In the genomic region with DNA sequence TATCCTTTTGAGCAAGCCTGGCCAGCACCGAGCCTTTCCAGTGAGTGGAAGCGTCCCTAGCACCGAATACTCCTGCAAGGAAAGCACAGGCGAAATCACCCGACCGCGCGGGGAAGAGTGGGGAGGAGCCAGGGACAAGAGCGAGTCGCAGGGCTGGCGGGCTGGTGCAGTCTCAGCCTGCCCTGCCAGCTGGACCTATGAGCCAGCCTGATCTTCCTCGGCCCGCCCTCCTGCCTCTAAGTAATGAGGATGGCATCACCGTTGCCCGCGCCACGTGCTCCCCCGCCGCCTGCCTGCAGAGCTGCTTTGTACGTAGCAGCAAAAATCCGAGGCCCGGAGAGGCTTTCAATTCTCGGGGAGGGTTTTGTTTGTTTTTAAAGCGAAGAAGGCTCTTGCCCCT, we compare ENCODE assay signal across 7 mouse cellular contexts. TPM values are rescaled to one million over a fixed set of nuclear protein-coding genes. Genes with fewer than 3 reads are reported as not detected.
DNase-seq lines count a peak whose midpoint lies in the region; ATAC-seq and TF ChIP-seq lines count a peak whose summit lies in the region.

No protein-coding gene starts in this region.

- H3K27me3 ChIP-seq in embryonic facial prominence, embryonic 14.5 days (replicated peaks; ENCODE audit: control insufficient read depth, insufficient read depth, low read length): no peaks in the 10 kb centered on the region
- no peaks in the 10 kb centered on the region for H3K27me3 ChIP-seq in heart, adult 2 months (ENCODE audit: control insufficient read depth, insufficient read depth, low read length)
- H3K27me3 ChIP-seq in limb, embryonic 15.5 days: no peaks in the 10 kb centered on the region
- H3K27me3 ChIP-seq in midbrain, postnatal 0 days (ENCODE audit: insufficient read depth, low read length): no peaks in the 10 kb centered on the region

- no peak for TF ChIP-seq CTCF in bone marrow, adult 2 months (IDR thresholded peaks at IDR 0.05; ENCODE audit: control insufficient read depth, insufficient read depth, low read length)
- peak; percentile 28; the same call in 1 of the 2 replicates for TF ChIP-seq CTCF in heart, adult 2 months (IDR thresholded peaks at IDR 0.05)
- peak; percentile 46 for TF ChIP-seq CTCF in midbrain, postnatal 0 days (IDR thresholded peaks at IDR 0.05)

- DNase-seq in embryonic facial prominence, embryonic 14.5 days (ENCODE audit: low spot score): peak; percentile 95
- peak; percentile 84 to 91 for DNase-seq in heart, adult 2 months
- DNase-seq in kidney, adult 8-10 months: peak; percentile 93
- DNase-seq in midbrain, postnatal 0 days (ENCODE audit: low spot score): peak; percentile 97
- peak; percentile 50 to 85 for DNase-seq in spleen, postnatal 10 days (ENCODE audit: low spot score in 2 of 2)

- peak overlapping the region; percentile 60 for H3K4me2 ChIP-seq in embryonic facial prominence, embryonic 14.5 days (ENCODE audit: low read depth, low read length)
- H3K4me2 ChIP-seq in limb, embryonic 15.5 days: peak overlapping the region; percentile 60
- peak overlapping the region; percentile 64 for H3K4me2 ChIP-seq in midbrain, postnatal 0 days (ENCODE audit: low read depth, low read length, poor library complexity, severe bottlenecking)

- H3K27ac ChIP-seq in bone marrow, adult 2 months (ENCODE audit: control insufficient read depth, insufficient read depth, low read depth, low read length, poor library complexity): no peak overlapping the region
- H3K27ac ChIP-seq in embryonic facial prominence, embryonic 14.5 days (replicated peaks; ENCODE audit: low read depth, low read length): peak overlapping the region; percentile 64
- peak overlapping the region; percentile 54 for H3K27ac ChIP-seq in heart, adult 2 months
- H3K27ac ChIP-seq in limb, embryonic 15.5 days: peak overlapping the region; percentile 47
- peak overlapping the region; percentile 75 for H3K27ac ChIP-seq in midbrain, postnatal 0 days (ENCODE audit: low read depth, low read length)

- H3K4me1 ChIP-seq in bone marrow, adult 2 months (ENCODE audit: control insufficient read depth, insufficient read depth, low read length): peaks cover 4% of the 10 kb centered on the region
- H3K4me1 ChIP-seq in embryonic facial prominence, embryonic 14.5 days (ENCODE audit: control insufficient read depth, insufficient read depth, low read length): peaks cover 64% of the 10 kb centered on the region
- H3K4me1 ChIP-seq in heart, adult 2 months (ENCODE audit: control insufficient read depth, insufficient read depth, low read length): peaks cover 51% of the 10 kb centered on the region
- H3K4me1 ChIP-seq in limb, embryonic 15.5 days: peaks cover 88% of the 10 kb centered on the region
- H3K4me1 ChIP-seq in midbrain, postnatal 0 days (ENCODE audit: insufficient read depth, low read length): peaks cover 19% of the 10 kb centered on the region

- ATAC-seq in embryonic facial prominence, embryonic 14.5 days (ENCODE audit: low read depth): peak; percentile 95
- peak; percentile 84 for ATAC-seq in limb, embryonic 15.5 days (ENCODE audit: insufficient number of reproducible peaks, low FRiP score, low TSS enrichment, low read depth)
- ATAC-seq in midbrain, postnatal 0 days (ENCODE audit: low FRiP score): peak; percentile 96

- H3K9me3 ChIP-seq in embryonic facial prominence, embryonic 14.5 days (ENCODE audit: control insufficient read depth, low read length): no peaks in the 10 kb centered on the region
- H3K9me3 ChIP-seq in limb, embryonic 15.5 days: no peaks in the 10 kb centered on the region
- H3K9me3 ChIP-seq in midbrain, postnatal 0 days (ENCODE audit: low read length): no peaks in the 10 kb centered on the region

- no peaks in the 10 kb centered on the region; the same call in 1 of the 2 replicates for H3K79me2 ChIP-seq in heart, adult 2 months (replicated peaks; ENCODE audit: control insufficient read depth, insufficient read depth, low read length)

- H3K9ac ChIP-seq in embryonic facial prominence, embryonic 14.5 days (ENCODE audit: low read depth, low read length): peak overlapping the region; percentile 61
- 0 out of 2 replicates have a peak overlapping the region, but pooled peaks have one; percentile 8 for H3K9ac ChIP-seq in heart, adult 2 months (ENCODE audit: low read depth, low read length)
- peak overlapping the region; percentile 40 for H3K9ac ChIP-seq in limb, embryonic 15.5 days
- peak overlapping the region; percentile 72 for H3K9ac ChIP-seq in midbrain, postnatal 0 days (replicated peaks; ENCODE audit: low read length, poor library complexity, severe bottlenecking)

- H3K36me3 ChIP-seq in embryonic facial prominence, embryonic 14.5 days (ENCODE audit: control insufficient read depth, insufficient read depth, low read length): peaks cover 3% of the 10 kb centered on the region
- H3K36me3 ChIP-seq in heart, adult 2 months (ENCODE audit: control insufficient read depth, insufficient read depth, low read length): peaks cover 12% of the 10 kb centered on the region
- H3K36me3 ChIP-seq in limb, embryonic 15.5 days: 0 out of 2 replicates have a peak, but pooled peaks cover 3% of the 10 kb centered on the region
- H3K36me3 ChIP-seq in midbrain, postnatal 0 days (ENCODE audit: insufficient read depth, low read length): no peaks in the 10 kb centered on the region

- WGBS in bone marrow, adult 2 months: 5% methylated on average over 24 of the region's 24 CpGs
- 2% methylated on average over 22 of the region's 24 CpGs for WGBS in embryonic facial prominence, embryonic 14.5 days
- WGBS in heart, adult 2 months: 10% methylated on average over 24 of the region's 24 CpGs
- 1% methylated on average over 24 of the region's 24 CpGs for whole genome bisulfite sequencing in limb, embryonic 15.5 days
- WGBS in midbrain, postnatal 0 days: under 1% methylated on average over 24 of the region's 24 CpGs

- H3K4me3 ChIP-seq in bone marrow, adult 2 months (replicated peaks; ENCODE audit: control insufficient read depth, low read depth, low read length): no peak overlapping the region
- peak overlapping the region; percentile 31 for H3K4me3 ChIP-seq in embryonic facial prominence, embryonic 14.5 days (ENCODE audit: low read depth, low read length)
- peak overlapping the region; percentile 40 for H3K4me3 ChIP-seq in heart, adult 2 months
- peak overlapping the region; percentile 32 for H3K4me3 ChIP-seq in limb, embryonic 15.5 days
- H3K4me3 ChIP-seq in midbrain, postnatal 0 days (ENCODE audit: low read depth, low read length): peak overlapping the region; percentile 31

- TF ChIP-seq POLR2A in bone marrow, adult 2 months (IDR thresholded peaks at IDR 0.05; ENCODE audit: borderline replicate concordance, control insufficient read depth, low read depth, low read length): peak; percentile 34; the same call in 1 of the 2 replicates
- no peak for TF ChIP-seq POLR2A in heart, adult 2 months (IDR thresholded peaks at IDR 0.05; ENCODE audit: insufficient read depth, low read depth, low read length)

- intact Hi-C loops in heart, adult 2 months (cut with DNase I): loop anchor here (1.0 kb wide), 1 partner anchor 19 kb away; no protein-coding TSS in a partner anchor

- 0 out of 2 replicates have a peak, but pooled peaks have one; percentile 20 for TF ChIP-seq EP300 in heart, adult 2 months (IDR thresholded peaks at IDR 0.05; ENCODE audit: insufficient read depth, low read depth, low read length)

RNA-seq across cellular contexts. Expression of a gene that starts 22.5 kb away (rescaled TPM):
- polyA plus RNA-seq in bone marrow, adult 2 months (2011; ENCODE audit: insufficient read depth, insufficient read length, low replicate concordance, missing spikeins): 781 and 1,032 TPM in 2 replicates
- polyA plus RNA-seq in embryonic facial prominence, embryonic 14.5 days (2014; fragmentation: Nextera tagmentation; extraction: Ambion mirVana): 107 and 112 TPM in 2 replicates
- 100 to 1,000 TPM; 189 to 204 TPM for total RNA-seq in heart, adult 2 months (2021)
- 28.8 and 68.2 TPM in 2 replicates for polyA plus RNA-seq in heart, adult 2 months (2012; rRNA removed)
- 161 and 166 TPM in 2 replicates for polyA plus RNA-seq in limb, embryonic 15.5 days (2015; fragmentation: Nextera tagmentation; extraction: Ambion mirVana)
- 88.8 and 114 TPM in 2 replicates for total RNA-seq in midbrain, postnatal 0 days (2014; rRNA removed)
- 60.5 and 76.2 TPM in 2 replicates for polyA plus RNA-seq in midbrain, postnatal 0 days (2015; fragmentation: Nextera tagmentation; extraction: Ambion mirVana)

Comparison
In these comparisons a context has a peak if more than half of its experiments do, and no peak if none do; other contexts are left out.
1. H3K9ac ChIP-seq: peak in every context shown above with its lines; median percentile 72 in midbrain, postnatal 0 days; 61 in embryonic facial prominence, embryonic 14.5 days; 40 in limb, embryonic 15.5 days; 8 in heart, adult 2 months.